Mouse (Mus musculus) heart, postnatal 10 days (tissue): Measurements from ENCODE around the gene Trim11. TPM values are rescaled to one million over a fixed set of nuclear protein-coding genes. Genes with fewer than 3 reads are reported as not detected.

ENCODE experiments used
- DNase-seq, 2 experiments: peaks; one replicate each; pipeline ENCODE4 v3.0.0; 2021
- intact Hi-C: fragments of 180-260 bp; cut with DNase I; formaldehyde crosslinking; loops from one replicate; pipeline ENCODE4 v1.15.1; 2025
- total RNA-seq, 2 experiments: library from RNA; stranded (reverse); gene quantifications; 2 replicates each; pipeline ENCODE4 v1.2.3; 2021

Gene Trim11
- total RNA-seq, 2 experiments from 2014 or later = 19.9 to 20.8 TPM

GRCm38 (mm10) chr11:58977607-58978026, 276 bp upstream of the Trim11 start:
- intact Hi-C loops = loop anchor here (2.0 kb wide), 1 partner anchor 17 kb away; no protein-coding TSS in a partner anchor
- DNase-seq = no peak

- peak in 1 of 2 experiments; percentile 23 for DNase-seq
- intact Hi-C loops = loop anchor here (2.0 kb wide), 1 partner anchor 16 kb away; no protein-coding TSS in a partner anchor
These were observed 775 bp downstream of the Trim11 start for GRCm38 (mm10) chr11:58978706-58979030.

- DNase-seq = no peak
- intact Hi-C loops = loop anchor here (2.0 kb wide), 1 partner anchor 16 kb away; no protein-coding TSS in a partner anchor
These were observed 1.3 kb downstream of the Trim11 start for GRCm38 (mm10) chr11:58979183-58979582.

- intact Hi-C loops = loop anchor here (2.0 kb wide), 1 partner anchor 15 kb away; no protein-coding TSS in a partner anchor
These were observed 1.8 kb downstream of the Trim11 start for GRCm38 (mm10) chr11:58979661-58980060.

GRCm38 (mm10) chr11:58980381-58980990, 2.6 kb downstream of the Trim11 start:
- no peak for DNase-seq
- intact Hi-C loops = no loop called here

More at GRCm38 (mm10) chr11:58979661-58980060, 1.8 kb downstream of the Trim11 start:
- no peak for DNase-seq

GRCm38 (mm10) chr11:58981541-58982447, 3.9 kb downstream of the Trim11 start:
- intact Hi-C loops = no loop called here

GRCm38 (mm10) chr11:58982471-58983097, 4.7 kb downstream of the Trim11 start:
- intact Hi-C loops = no loop called here
- DNase-seq = peak in 1 of 2 experiments; percentile 12

More at GRCm38 (mm10) chr11:58981541-58982447, 3.9 kb downstream of the Trim11 start:
- DNase-seq = peak; percentile 85 to 87

GRCm38 (mm10) chr11:58983691-58984341, 5.9 kb downstream of the Trim11 start:
- intact Hi-C loops = no loop called here

GRCm38 (mm10) chr11:58984657-58985056, 6.8 kb downstream of the Trim11 start:
- no peak for DNase-seq
- intact Hi-C loops = no loop called here

More at GRCm38 (mm10) chr11:58983691-58984341, 5.9 kb downstream of the Trim11 start:
- DNase-seq = peak; percentile 28 to 37

GRCm38 (mm10) chr11:58985299-58985917, 7.5 kb downstream of the Trim11 start:
- intact Hi-C loops = no loop called here
- DNase-seq = peak; percentile 20 to 23

- no peak for DNase-seq
- intact Hi-C loops = no loop called here
These were observed 11.3 kb downstream of the Trim11 start for GRCm38 (mm10) chr11:58989166-58989565.

- DNase-seq = peak; percentile 35 to 40
- intact Hi-C loops = no loop called here
These were observed 12.2 kb downstream of the Trim11 start for GRCm38 (mm10) chr11:58990141-58990540.

- peak; percentile 67 to 75 for DNase-seq
These were observed 12.9 kb downstream of the Trim11 start for GRCm38 (mm10) chr11:58990794-58991193.

GRCm38 (mm10) chr11:58991911-58992310, 14.0 kb downstream of the Trim11 start:
- intact Hi-C loops = no loop called here
- DNase-seq = peak in 1 of 2 experiments; percentile 16

More at GRCm38 (mm10) chr11:58990794-58991193, 12.9 kb downstream of the Trim11 start:
- intact Hi-C loops = no loop called here

- DNase-seq = no peak
- intact Hi-C loops = no loop called here
These were observed 15.3 kb downstream of the Trim11 start for GRCm38 (mm10) chr11:58993091-58993670.

- intact Hi-C loops = loop anchor here (2.0 kb wide), 1 partner anchor 16 kb away; the partner anchor contains the start of gene Trim11
- peak; percentile 43 to 49 for DNase-seq
These were observed 16.5 kb downstream of the Trim11 start for GRCm38 (mm10) chr11:58994337-58994826.

- intact Hi-C loops = loop anchor here (2.0 kb wide), 1 partner anchor 16 kb away; the partner anchor contains the start of gene Trim11
These were observed 17.3 kb downstream of the Trim11 start for GRCm38 (mm10) chr11:58995061-58995806.

GRCm38 (mm10) chr11:58995807-58996370, 18.0 kb downstream of the Trim11 start:
- intact Hi-C loops = loop anchor here (2.0 kb wide), 1 partner anchor 17 kb away; the partner anchor contains the start of gene Trim11
- DNase-seq = peak; percentile 46 to 47

More at GRCm38 (mm10) chr11:58995061-58995806, 17.3 kb downstream of the Trim11 start:
- peak in 1 of 2 experiments; percentile 13 for DNase-seq
